Mouse (Mus musculus): ENCODE measurements around the gene Prdx5. TPM values are rescaled to one million over a fixed set of nuclear protein-coding genes. Genes with fewer than 3 reads are reported as not detected.
A peak's percentile ranks its signal among the peaks of the same experiment; 100 is the strongest.

Gene Prdx5
- total and polyA plus RNA-seq, 3 experiments: 130 to 246 TPM; not detected in 1

GRCm38 (mm10) chr19:6871574-6872271, 38.2 kb downstream of the Prdx5 start:
- Histone ChIP-seq H3K4me1 (ENCODE audit: control insufficient read depth in 1 of 2, insufficient read depth in 2 of 2, low read length in 2 of 2) (peaks cover 0 to 9% of the 10 kb centered on the region in 2 experiments; a peak in 2 of 4 replicates), H3K79me2 (ENCODE audit: control insufficient read depth, insufficient read depth, low read length, poor library complexity) (no peaks in the 10 kb centered on the region), H3K4me3 (ENCODE audit: control insufficient read depth in 1 of 2, insufficient read depth in 1 of 2, low read depth in 2 of 2, low read length in 2 of 2) (peak overlapping the region; percentile 13 to 43; a peak in 2 of 4 replicates), H3K36me3 (ENCODE audit: control insufficient read depth in 1 of 2, insufficient read depth in 2 of 2, low read length in 2 of 2) (peaks cover 0 to 5% of the 10 kb centered on the region in 2 experiments; a peak in 2 of 4 replicates), H3K27ac (ENCODE audit: control insufficient read depth, low read depth, low read length) (no peak overlapping the region), H3K9ac (ENCODE audit: control insufficient read depth, low read depth, low read length, poor library complexity, severe bottlenecking) (0 out of 2 replicates have a peak overlapping the region, but pooled peaks have one; percentile 8), H3K9me3 (replicated peaks; ENCODE audit: insufficient read depth, low read length) (no peaks in the 10 kb centered on the region), H3K27me3 (ENCODE audit: control insufficient read depth in 1 of 2, insufficient read depth in 2 of 2, low read length in 2 of 2) (no peaks in the 10 kb centered on the region)
- TF ChIP-seq POLR2AphosphoS2 (IDR thresholded peaks at IDR 0.05; ENCODE audit: low read length) (no peak), MAFK (IDR thresholded peaks at IDR 0.05; ENCODE audit: borderline replicate concordance, low read depth, low read length) (no peak), ZMIZ1 (IDR thresholded peaks at IDR 0.05; ENCODE audit: low read depth, low read length) (no peak), CTCF (IDR thresholded peaks at IDR 0.05 in 2 of 3, conservative IDR thresholded peaks at IDR 0.05 in 1 of 3; ENCODE audit: control insufficient read depth in 1 of 3, insufficient read depth in 1 of 3, low read depth in 2 of 3, low read length in 3 of 3, poor library complexity in 1 of 3, severe bottlenecking in 1 of 3) (peak; percentile 47 to 65 (median 57); a peak in 5 of 6 replicates), SMC3 (IDR thresholded peaks at IDR 0.05; ENCODE audit: low read depth, low read length) (peak; percentile 62), ZKSCAN1 (IDR thresholded peaks at IDR 0.05; ENCODE audit: low read depth, low read length) (no peak), NELFE (IDR thresholded peaks at IDR 0.05; ENCODE audit: low read depth, low read length) (no peak), RAD21 (IDR thresholded peaks at IDR 0.05; ENCODE audit: low read depth, low read length) (peak; percentile 50), TCF12 (IDR thresholded peaks at IDR 0.05; ENCODE audit: low read depth, low read length) (no peak), TAL1 (IDR thresholded peaks at IDR 0.05; ENCODE audit: low read length) (no peak), MAX (IDR thresholded peaks at IDR 0.05; ENCODE audit: low read length) (no peak), TBP (IDR thresholded peaks at IDR 0.05; ENCODE audit: low read depth, low read length) (no peak), MXI1 (IDR thresholded peaks at IDR 0.05; ENCODE audit: low read depth, low read length) (no peak), NRF1 (IDR thresholded peaks at IDR 0.05; ENCODE audit: insufficient read depth, low read depth, low read length, poor library complexity, severe bottlenecking) (no peak), MYB (IDR thresholded peaks at IDR 0.05; ENCODE audit: low read depth, low read length) (no peak), E2F4 (IDR thresholded peaks at IDR 0.05; ENCODE audit: borderline replicate concordance, low read depth, low read length) (no peak), GATA1 (IDR thresholded peaks at IDR 0.05; ENCODE audit: low read depth, low read length) (no peak), ZC3H11A (IDR thresholded peaks at IDR 0.05; ENCODE audit: low read depth, low read length) (0 out of 2 replicates have a peak, but pooled peaks have one; percentile 18), ZNF384 (IDR thresholded peaks at IDR 0.05; ENCODE audit: low read depth, low read length) (no peak), HCFC1 (IDR thresholded peaks at IDR 0.05; ENCODE audit: low read depth, low read length) (no peak), CHD2 (IDR thresholded peaks at IDR 0.05; ENCODE audit: low read length) (no peak)
- DNase-seq (ENCODE audit: low read depth, low spot score): peak; percentile 66
